Mouse (Mus musculus) adrenal gland, adult (tissue): ENCODE data around the gene Rngtt.
"Not testable (repeated sequence)": the region's sequence is repeated elsewhere in the genome, so short reads cannot be mapped to it uniquely, and the experiment has no call there.

ENCODE experiments used
- DNase-seq, 2 experiments: peaks; one replicate each; pipeline ENCODE4 v3.0.0; 2022 to 2023; ENCODE audit warnings: low spot score in 1 of 2; ENCODE audit not compliant: inconsistent age in 2 of 2

The Rngtt gene

DNA sequence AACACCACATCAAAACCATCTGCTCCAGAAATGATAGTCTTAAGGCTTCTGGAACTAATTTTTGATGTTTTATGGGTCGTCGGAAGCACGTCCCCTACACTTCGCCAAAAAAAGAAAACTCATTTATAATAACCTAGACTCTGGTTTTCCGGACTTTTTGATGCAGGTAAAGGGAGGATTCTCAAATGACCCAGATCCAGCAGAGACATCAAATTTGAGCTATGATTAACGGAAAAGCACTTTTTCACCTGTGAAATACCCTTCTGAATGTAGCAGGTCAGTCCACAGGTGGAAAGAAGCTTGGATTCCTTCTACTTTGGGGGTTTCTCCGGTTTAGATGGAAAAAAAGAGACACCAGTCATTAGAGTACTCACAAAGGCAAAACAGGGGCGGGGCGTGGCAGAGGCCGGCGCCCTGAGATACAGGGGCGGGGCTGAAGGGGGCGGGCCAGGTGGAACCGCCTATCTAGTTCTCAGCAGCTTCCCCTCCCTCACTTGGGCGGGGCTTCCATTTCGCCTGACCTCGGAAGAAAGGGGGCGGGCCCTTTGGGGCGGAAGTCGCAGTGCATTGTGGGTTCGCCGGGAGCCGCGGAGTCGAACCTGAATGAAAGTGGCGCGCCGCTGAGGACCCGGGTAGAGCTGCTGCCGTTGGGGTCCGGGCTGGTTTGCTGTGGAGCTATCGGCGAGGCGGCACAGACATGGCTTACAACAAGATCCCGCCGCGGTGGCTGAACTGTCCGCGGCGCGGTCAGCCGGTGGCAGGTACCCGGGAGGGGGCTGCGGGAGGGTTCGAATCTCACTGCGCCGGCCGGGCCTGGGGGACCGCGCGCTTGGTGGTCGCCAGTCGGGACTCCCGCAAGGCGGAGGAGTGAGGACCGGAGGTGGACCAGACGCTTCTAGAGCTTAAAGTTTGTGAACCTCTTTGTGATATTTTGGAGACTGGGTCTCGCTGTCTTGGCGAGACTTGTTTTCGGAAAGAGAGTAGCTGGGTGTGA lies at the start of gene Rngtt:
Gene Rngtt (plus strand): TSS at position 548 of the 994 bp plus-strand sequence.
- DNase-seq: peak; percentile 97 to 99

DNA sequence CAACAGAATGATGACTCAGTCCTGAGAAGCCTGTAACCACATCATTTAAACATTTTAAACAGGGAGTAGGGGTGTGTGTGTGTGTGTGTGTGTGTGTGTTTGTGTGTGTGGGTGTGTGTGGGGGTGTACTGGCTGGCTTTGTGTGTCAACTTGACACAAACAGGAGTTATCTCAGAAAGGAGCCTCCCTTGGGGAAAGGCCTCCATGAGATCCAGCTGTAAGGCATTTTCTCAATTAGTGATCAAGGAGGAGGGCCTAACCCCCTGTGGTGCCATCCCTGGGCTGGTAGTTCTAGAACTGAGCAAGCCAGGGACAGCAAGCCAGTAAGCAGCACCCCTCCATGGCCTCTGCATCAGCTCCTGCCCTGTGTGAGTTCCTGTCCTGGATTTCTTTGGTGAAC lies 49.8 kb upstream of the Rngtt start:
- DNase-seq: peak in 1 of 2 experiments; percentile 62

- peak; percentile 96 to 99 for DNase-seq
These were observed 48.8 kb upstream of the Rngtt start for GRCm38 (mm10) chr4:33261311-33261753.

DNA sequence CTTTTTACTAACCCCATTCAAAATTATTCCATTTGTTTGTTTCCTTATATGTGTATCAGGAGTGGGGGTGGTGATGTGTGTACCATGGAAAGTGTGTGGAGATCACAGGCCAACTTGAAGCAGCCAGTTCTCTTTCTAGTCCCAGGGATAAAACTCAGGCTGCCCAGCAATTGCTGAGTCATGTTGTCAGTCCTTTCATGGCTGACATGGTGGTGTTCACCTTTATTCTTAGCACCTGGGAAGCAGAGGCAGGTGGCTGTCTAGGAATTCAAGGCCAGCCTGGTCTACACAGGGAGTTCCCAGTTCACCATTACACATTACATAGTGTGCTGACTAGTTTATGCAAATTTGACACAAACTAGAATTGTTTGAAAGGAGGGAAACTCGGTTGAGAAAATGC lies 47.2 kb upstream of the Rngtt start:
- DNase-seq: no peak

GRCm38 (mm10) chr4:33264979-33265726 lies 45.0 kb upstream of the Rngtt start:
- DNase-seq: no peak

DNA sequence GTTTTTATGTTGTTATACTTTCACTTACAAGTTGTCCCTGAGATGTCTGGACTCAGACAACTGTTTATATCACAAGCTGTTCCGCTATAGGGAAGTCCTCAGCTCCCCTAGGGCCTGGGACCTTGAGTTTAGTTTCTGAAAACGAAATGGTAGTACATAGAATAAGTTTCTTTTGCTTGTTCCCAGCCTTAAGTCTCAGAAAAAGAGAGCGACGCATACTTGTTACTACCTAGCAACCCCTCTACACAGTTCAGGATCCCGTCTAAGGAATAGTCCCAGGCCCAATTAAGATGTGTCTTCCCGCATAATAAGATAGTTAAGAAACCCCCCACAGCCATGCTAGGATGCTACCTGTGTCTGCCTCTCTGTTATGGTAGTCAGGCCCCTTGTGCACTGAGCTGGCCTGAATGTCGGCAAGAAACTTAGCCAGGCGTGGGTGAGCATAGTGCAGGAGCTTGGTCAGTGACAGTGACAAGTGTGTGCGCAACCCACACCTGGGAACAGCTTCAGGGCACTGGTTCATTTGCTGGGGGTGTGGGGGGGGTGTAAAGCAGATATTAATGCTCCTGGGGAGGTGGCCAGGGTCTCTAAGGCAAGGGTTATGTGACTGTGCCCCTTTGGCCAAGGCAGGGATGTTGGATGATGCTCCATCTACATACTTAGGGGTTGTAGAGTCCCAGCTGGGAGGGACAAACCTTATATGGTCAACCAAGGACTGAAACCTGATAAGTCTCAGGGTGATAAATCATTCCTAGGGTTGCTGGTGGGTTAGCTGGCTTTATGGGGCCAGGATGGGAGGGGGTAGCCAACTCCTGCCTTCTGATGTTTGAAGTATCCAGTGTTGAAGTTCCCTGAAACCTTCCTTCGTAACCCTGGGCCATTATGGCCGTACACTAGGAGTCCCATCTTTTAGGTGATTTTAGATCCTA lies 39.5 kb upstream of the Rngtt start:
- DNase-seq: no peak

- no peak for DNase-seq
These were observed 36.7 kb upstream of the Rngtt start for GRCm38 (mm10) chr4:33273437-33273836.

GRCm38 (mm10) chr4:33281891-33282685 lies 28.0 kb upstream of the Rngtt start:
- DNase-seq: peak in 1 of 2 experiments; percentile 63

DNA sequence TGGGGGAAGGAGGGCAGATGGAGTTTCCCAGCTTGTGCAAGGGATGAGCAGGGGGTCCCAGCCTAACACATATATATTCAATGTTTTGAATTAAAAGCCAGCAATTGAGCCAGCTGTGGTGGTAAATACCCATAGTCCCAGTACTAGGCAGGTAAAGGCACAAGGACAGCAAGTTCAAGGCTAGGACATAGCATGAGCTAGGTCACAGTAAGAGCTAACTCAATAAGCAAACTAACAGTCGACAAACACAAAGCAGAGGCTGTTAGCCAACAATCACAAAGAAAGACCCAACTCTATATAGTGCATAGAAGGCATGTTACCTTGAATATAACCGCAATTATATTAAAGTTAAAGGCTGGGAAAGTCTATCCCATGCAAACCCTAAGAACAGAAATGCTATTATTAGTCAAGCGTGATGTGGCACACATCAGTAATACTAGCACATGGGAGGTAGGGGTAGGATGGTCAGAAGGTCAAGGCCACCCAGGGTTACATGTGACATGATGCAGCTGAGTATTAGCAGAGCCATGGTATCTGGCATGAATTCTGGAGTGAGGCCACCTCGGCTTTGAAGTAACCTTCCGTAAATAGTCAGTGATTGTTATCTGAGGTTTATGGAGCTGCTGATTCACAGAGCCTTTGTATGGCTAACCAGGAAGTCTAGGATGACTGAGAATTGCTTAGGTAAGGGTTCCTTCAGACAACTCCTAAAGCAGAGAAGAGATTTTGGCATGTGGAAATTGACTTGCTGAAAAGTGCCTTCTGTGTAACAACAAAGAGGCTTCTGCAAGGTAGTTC lies 25.8 kb upstream of the Rngtt start:
- DNase-seq: peak; percentile 47 to 74

- no peak for DNase-seq
These were observed 24.7 kb upstream of the Rngtt start for GRCm38 (mm10) chr4:33285448-33285847.

DNA sequence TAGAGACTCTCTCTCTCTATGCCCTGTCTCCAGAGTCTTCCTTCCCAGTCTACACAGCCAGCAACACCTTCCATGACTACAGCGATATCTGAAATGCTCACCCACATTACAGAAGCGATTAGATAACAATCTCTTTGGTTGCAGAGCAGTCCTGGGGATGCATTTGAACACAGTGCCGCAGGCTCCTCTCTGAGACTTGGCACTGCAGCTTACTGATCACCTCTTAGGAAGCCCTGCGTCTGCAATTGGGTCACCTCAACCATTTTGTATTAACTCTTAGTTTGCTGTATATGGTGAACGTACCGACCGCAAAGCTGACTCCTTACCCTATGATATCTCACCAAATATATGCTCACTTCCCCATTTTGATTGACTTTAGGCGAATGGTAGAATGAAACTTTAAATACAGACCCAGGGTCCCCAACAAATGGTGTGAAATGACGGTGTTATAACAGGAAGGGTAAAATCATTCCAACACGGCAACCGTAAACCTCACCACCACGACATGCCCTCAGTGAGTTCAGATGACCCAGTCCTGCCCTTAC lies 20.9 kb upstream of the Rngtt start:
- peak; percentile 28 to 67 for DNase-seq

DNA sequence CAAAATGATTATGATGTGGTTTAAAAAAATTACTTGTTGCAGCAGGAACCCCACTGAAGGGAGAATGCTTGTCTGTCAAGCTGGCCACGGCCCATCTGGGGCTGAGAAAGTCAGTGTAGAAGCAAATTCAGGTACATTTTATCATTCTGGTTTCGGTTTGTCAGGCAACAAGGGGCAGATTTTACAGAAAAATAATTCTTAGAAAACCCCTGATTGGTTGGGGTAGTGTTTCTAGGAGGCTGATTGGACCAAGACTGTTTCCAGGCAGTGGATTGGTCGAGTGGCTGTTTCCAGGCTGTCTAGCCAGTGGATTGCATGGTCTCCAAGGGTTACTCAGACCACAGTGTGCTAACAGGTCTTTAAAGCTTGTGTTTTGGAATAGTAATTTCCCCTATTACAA lies 20.1 kb upstream of the Rngtt start, which contains the start of gene Pnrc1:
Gene Pnrc1 (minus strand): TSS at position 162 of the 400 bp plus-strand sequence.
- DNase-seq: peak; percentile 79 to 91

- DNase-seq: peak in 1 of 2 experiments; percentile 57
These were observed 19.2 kb upstream of the Rngtt start for GRCm38 (mm10) chr4:33290878-33291277.

DNA sequence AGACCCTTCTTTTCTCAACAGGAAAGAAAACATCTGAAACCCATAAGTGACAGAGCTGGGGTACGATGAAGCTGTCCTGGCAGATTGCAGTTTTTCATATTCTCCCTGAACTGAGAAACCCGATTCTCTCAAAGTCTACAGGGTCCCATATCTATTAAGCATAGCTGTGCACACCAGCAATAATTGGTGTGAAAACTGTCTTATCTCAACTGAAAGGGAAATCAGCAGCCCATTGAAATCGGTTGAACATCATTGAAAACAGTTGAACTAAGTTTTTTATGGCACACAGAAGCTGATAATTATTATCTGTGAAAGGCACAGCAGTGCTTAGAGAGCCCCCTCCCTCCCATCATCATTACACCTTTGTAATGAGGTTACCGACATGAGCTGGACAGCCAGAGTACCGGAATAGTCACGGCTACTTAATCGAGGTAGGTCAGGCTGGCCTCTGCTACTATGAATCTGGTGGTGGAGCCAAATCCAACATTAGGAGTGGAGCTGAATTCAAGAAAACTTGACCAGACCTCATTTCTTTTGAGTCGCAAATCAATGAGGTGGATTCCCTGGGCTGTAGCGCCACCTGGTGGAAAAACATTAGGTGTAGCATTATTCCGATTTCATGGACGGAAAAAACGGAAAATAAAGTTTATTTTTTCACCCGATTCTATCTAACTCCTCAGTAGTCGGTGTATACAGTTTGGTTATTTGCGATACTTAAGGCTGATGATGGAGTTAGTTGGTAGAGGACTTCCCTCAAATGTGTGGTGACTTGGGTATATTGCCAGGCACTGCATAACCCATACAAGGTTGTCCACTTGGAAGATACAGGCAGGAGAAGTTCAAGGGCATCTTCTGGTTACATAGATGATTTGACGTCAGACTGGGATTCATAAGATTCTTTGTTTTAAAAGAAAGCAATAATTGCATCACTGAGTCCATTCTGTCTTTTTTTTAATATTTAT lies 17.4 kb upstream of the Rngtt start:
- DNase-seq: peak; percentile 69 to 91

DNA sequence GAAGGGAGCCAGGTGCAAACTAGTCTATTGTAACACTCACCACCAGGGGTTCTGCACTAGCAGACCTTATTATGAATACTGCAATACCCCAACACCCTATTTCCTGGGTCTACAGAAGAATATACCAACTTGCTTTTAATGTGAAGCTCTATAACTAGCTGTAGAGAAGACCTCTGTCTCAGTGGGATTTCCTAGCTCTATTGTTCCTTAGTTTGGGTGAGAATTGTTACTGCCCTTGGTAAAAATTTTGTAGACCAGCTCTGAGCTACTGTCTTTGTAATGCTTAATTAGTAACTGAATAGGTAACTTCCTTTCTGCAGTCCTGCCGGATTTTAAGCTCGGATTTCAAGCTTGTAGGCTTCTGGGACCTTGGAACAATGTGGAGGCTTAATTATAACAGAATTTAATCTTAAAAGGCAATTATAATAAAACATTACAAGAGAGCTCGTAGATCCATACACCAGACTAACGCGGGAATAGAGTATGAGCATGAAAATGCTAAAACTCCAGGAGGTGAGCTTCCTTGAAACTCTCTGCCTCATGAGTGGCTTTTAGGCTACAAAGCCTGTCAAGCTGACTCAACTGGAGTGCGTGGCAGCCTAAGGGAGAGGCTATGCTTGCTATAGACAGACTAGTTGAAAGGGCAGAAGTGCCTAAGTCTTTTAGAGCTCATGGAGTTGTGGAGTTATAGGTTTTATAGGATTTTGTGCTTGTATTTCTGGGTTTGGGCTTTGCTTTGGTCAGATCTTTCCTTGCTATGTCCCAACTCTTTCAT lies 9.0 kb upstream of the Rngtt start:
- DNase-seq: not testable (repeated sequence)

- no peak for DNase-seq
These were observed 7.1 kb upstream of the Rngtt start for GRCm38 (mm10) chr4:33303057-33303456.

GRCm38 (mm10) chr4:33307146-33307545 lies 3.0 kb upstream of the Rngtt start:
- DNase-seq: no peak
